Mouse (Mus musculus) CH12.LX (cell line): ENCODE data around the gene Cdh16.

ENCODE experiments used
- CTCF ChIP-seq, 2 experiments: IDR thresholded peaks in 1 of 2; conservative IDR thresholded peaks in 1 of 2; 2 replicates each; pipeline ENCODE4 v1.5.1; 2011 to 2012; ENCODE audit warnings: low read depth in 2 of 2, low read length in 2 of 2, improper control_type of control experiment in 1 of 2, inconsistent platforms in 1 of 2, mild to moderate bottlenecking in 1 of 2, moderate library complexity in 1 of 2
- EP300 ChIP-seq: IDR thresholded peaks from 2 replicates; pipeline ENCODE4 v1.6.1; 2011; ENCODE audit warnings: low read length, improper control_type of control experiment
- ETS1 ChIP-seq: conservative IDR thresholded peaks from 2 replicates; pipeline ENCODE4 v1.6.1; 2012; ENCODE audit warnings: low read depth, mild to moderate bottlenecking, inconsistent platforms, low read length, improper control_type of control experiment, moderate library complexity
- POLR2A ChIP-seq: IDR thresholded peaks from 2 replicates; pipeline ENCODE4 v1.6.1; 2011; ENCODE audit warnings: low read depth, mild to moderate bottlenecking, improper control_type of control experiment, low read length
- POLR2AphosphoS2 ChIP-seq: IDR thresholded peaks from 2 replicates; pipeline ENCODE4 v1.6.1; 2011; ENCODE audit warnings: low read depth, low read length, improper control_type of control experiment
- ZC3H11A ChIP-seq: IDR thresholded peaks from 2 replicates; pipeline ENCODE4 v1.6.1; 2012; ENCODE audit warnings: low read depth, mild to moderate bottlenecking, inconsistent platforms, low read length, improper control_type of control experiment

DNA sequence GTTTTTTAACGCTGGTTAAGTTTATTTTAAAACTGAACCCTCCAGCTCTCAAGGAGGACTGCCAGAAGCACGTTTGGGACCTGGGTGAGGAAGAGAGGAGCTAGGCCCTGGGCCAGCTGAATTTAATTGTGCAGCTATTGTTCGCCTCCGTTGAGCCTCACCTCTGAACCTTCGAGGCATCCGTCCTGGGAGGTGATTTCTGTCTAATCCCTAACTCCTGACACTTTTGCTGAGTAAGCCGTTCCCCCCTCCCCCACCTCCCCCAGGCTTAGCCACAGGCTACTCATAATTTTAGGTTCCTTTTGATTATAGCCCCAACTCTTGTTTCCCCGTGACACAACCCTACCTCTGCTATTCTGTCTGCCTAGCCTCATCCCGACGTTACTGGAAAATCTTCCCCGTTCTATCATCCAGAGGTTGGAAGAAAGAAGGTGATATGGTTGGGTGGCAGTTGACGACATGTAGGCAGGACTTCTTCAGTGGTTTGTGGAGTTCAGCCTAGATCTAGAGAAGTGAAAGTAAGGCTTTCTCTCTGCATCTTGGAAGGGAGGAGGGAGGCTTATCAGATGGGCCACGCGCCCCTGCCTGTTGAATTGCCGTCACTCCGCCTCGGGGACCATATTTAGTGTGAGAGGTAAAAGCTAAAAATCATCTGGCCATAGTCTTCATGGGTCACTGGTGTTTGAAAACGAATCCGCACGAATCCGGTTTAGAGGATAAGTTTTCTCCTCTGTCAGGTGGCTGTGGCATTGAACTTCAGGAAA, 28.2 kb downstream of the Cdh16 start:
- TF ChIP-seq POLR2A (no peak), CTCF (conservative IDR thresholded peaks at IDR 0.05 in 1 of 2, IDR thresholded peaks at IDR 0.05 in 1 of 2; ENCODE audit: low read depth in 2 of 2, low read length in 2 of 2) (no peak), ETS1 (no peak), POLR2AphosphoS2 (no peak), EP300 (no peak), ZC3H11A (no peak)
